Mouse (Mus musculus) ES-Bruce4 (cell line): Measurements from ENCODE around the gene Auts2. TPM values are rescaled to one million over a fixed set of nuclear protein-coding genes. Genes with fewer than 3 reads are reported as not detected.

ENCODE experiments used
- H3K27ac ChIP-seq: 2 replicates; pipeline ENCODE4 v1.5.1; 2012; ENCODE audit warnings: low read length, inconsistent platforms; ENCODE audit not compliant: insufficient read depth
- H3K27me3 ChIP-seq: 2 replicates; pipeline ENCODE4 v1.6.1; 2012; ENCODE audit warnings: mild to moderate bottlenecking, low read length, inconsistent platforms; ENCODE audit not compliant: control insufficient read depth, poor library complexity, insufficient read depth, severe bottlenecking
- H3K36me3 ChIP-seq: 2 replicates; pipeline ENCODE4 v1.6.1; 2012; ENCODE audit warnings: inconsistent platforms, mild to moderate bottlenecking, low read length, moderate library complexity; ENCODE audit not compliant: control insufficient read depth, poor library complexity, insufficient read depth, severe bottlenecking
- H3K4me1 ChIP-seq: one replicate; pipeline ENCODE4 v1.8.1; 2011; ENCODE audit warnings: low read length; ENCODE audit not compliant: control insufficient read depth, insufficient read depth
- H3K4me3 ChIP-seq: 2 replicates; pipeline ENCODE4 v1.5.1; 2011; ENCODE audit warnings: low read depth, mild to moderate bottlenecking, low read length
- H3K9ac ChIP-seq: 2 replicates; pipeline ENCODE4 v1.6.1; 2012; ENCODE audit warnings: low read depth, mild to moderate bottlenecking, inconsistent platforms; ENCODE audit not compliant: poor library complexity, severe bottlenecking
- H3K9me3 ChIP-seq: replicated peaks from 2 replicates; pipeline ENCODE4 v1.6.1; 2012; ENCODE audit warnings: mild to moderate bottlenecking, low read length, inconsistent platforms; ENCODE audit not compliant: control insufficient read depth, poor library complexity, insufficient read depth, severe bottlenecking
- CTCF ChIP-seq: IDR thresholded peaks from one replicate; pipeline ENCODE4 v1.8.1; 2011; ENCODE audit warnings: low read depth, low read length
- EP300 ChIP-seq: IDR thresholded peaks from 2 replicates; pipeline ENCODE4 v1.6.1; 2011; ENCODE audit warnings: low read depth, low read length; ENCODE audit not compliant: insufficient read depth
- POLR2A ChIP-seq: IDR thresholded peaks from one replicate; pipeline ENCODE4 v1.8.1; 2011; ENCODE audit warnings: low read length; ENCODE audit not compliant: insufficient read depth
- polyA plus RNA-seq: library from polyadenylated mRNA; stranded (reverse); fragments of >200 nt; gene quantifications from 2 replicates; pipeline ENCODE4 v1.2.4, GENCODE M21; 2011; ENCODE audit warnings: low read depth; ENCODE audit not compliant: missing spikeins, insufficient read depth, insufficient read length

The Auts2 gene
- polyA plus RNA-seq, 1 experiment: 23.4 TPM

DNA sequence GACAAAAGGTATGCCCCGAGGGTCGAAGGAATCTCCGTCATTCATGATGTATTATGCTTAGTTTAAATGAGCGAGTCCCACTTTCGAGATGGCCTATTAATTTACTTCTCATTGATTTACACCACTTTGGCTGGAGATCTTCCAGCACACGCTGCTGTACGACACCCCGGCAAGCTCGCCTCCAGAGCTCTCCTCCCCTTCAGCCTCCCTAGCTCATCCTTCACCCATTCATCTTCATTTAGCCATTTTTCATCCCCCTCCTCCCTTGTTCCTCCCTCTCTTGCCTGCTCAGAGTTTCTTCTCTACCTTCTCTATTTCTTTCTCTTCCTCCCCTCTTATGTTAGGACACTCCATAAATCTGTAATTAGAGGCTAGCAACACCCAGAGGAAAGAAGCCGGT, 638.7 kb downstream of the Auts2 start:
- no peak overlapping the region for H3K9ac ChIP-seq
- H3K36me3 ChIP-seq: no peaks in the 10 kb centered on the region
- no peaks in the 10 kb centered on the region for H3K4me1 ChIP-seq
- no peaks in the 10 kb centered on the region for H3K27me3 ChIP-seq
- no peak overlapping the region for H3K4me3 ChIP-seq
- TF ChIP-seq CTCF (no peak), EP300 (no peak), POLR2A (no peak)
- H3K9me3 ChIP-seq: no peaks in the 10 kb centered on the region
- H3K27ac ChIP-seq: no peak overlapping the region

GRCm38 (mm10) chr5:131898048-131898638, 645.0 kb downstream of the Auts2 start:
- TF ChIP-seq EP300 (no peak), POLR2A (no peak), CTCF (no peak)
- Histone ChIP-seq H3K4me3 (no peak overlapping the region), H3K4me1 (no peaks in the 10 kb centered on the region), H3K36me3 (no peaks in the 10 kb centered on the region), H3K9ac (no peak overlapping the region), H3K27ac (no peak overlapping the region), H3K27me3 (no peaks in the 10 kb centered on the region), H3K9me3 (no peaks in the 10 kb centered on the region)

GRCm38 (mm10) chr5:131886636-131887035, 656.5 kb downstream of the Auts2 start:
- Histone ChIP-seq H3K9ac (no peak overlapping the region), H3K4me3 (no peak overlapping the region), H3K36me3 (no peaks in the 10 kb centered on the region), H3K4me1 (no peaks in the 10 kb centered on the region), H3K27me3 (no peaks in the 10 kb centered on the region), H3K9me3 (no peaks in the 10 kb centered on the region), H3K27ac (no peak overlapping the region)
- TF ChIP-seq EP300 (no peak), CTCF (no peak), POLR2A (no peak)

- no peak overlapping the region for H3K27ac ChIP-seq
- H3K4me3 ChIP-seq: no peak overlapping the region
- no peak overlapping the region for H3K9ac ChIP-seq
- H3K4me1 ChIP-seq: no peaks in the 10 kb centered on the region
- no peaks in the 10 kb centered on the region for H3K36me3 ChIP-seq
- H3K27me3 ChIP-seq: no peaks in the 10 kb centered on the region; the same call in 1 of the 2 replicates
- H3K9me3 ChIP-seq: no peaks in the 10 kb centered on the region
- no peak for TF ChIP-seq EP300
- no peak for TF ChIP-seq CTCF
- no peak for TF ChIP-seq POLR2A
These were observed 666.6 kb downstream of the Auts2 start for GRCm38 (mm10) chr5:131876569-131876968.

DNA sequence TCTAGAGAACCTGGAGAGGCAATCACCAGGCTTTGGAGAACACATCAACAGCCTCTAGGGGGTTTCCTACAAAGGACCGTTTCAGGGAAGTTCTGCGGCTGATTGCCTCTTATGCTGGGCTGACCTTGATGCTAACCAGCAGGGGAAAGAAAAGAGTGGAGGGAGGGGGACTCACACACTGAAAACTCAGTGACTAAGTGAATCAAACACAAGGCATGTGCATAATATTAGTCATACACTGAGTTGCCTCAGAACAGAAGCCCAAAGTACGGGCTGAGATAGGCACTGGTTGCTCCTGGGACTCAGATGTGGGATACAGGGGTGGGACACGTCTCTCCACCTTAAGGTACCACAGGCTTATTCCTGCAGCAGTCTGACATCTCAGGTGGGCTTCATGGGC, 667.2 kb downstream of the Auts2 start:
- H3K27ac ChIP-seq: no peak overlapping the region
- H3K36me3 ChIP-seq: no peaks in the 10 kb centered on the region
- H3K4me1 ChIP-seq: no peaks in the 10 kb centered on the region
- H3K27me3 ChIP-seq: no peaks in the 10 kb centered on the region; the same call in 1 of the 2 replicates
- H3K9me3 ChIP-seq: no peaks in the 10 kb centered on the region
- H3K4me3 ChIP-seq: no peak overlapping the region
- no peak overlapping the region for H3K9ac ChIP-seq
- TF ChIP-seq POLR2A (no peak), CTCF (no peak), EP300 (no peak)

DNA sequence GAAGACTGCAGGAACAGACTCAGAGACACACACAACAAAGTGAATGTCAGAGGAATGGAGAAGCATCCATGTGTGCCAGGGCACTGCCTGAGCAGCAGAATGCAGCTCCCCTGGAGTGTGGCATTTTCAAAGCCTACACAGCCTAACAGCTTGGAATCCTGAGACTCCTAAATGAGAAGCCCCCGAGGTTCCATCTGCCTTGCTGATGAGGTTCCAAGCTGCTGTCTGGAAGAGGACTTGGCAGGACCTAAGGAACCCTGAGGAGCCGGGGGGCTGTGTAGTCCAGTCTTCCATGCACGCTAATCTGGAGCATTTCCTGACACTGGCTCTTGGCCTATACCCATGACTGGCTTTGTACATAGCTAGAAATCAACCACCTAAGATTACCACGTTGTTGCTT, 670.0 kb downstream of the Auts2 start:
- no peak overlapping the region for H3K9ac ChIP-seq
- no peaks in the 10 kb centered on the region for H3K36me3 ChIP-seq
- no peak overlapping the region for H3K4me3 ChIP-seq
- no peak overlapping the region for H3K27ac ChIP-seq
- H3K27me3 ChIP-seq: no peaks in the 10 kb centered on the region
- TF ChIP-seq POLR2A: no peak
- no peak for TF ChIP-seq CTCF
- no peak for TF ChIP-seq EP300
- H3K4me1 ChIP-seq: no peaks in the 10 kb centered on the region
- H3K9me3 ChIP-seq: no peaks in the 10 kb centered on the region
